Mouse (Mus musculus): Measurements from ENCODE around the gene Ppfia3. TPM values are rescaled to one million over a fixed set of nuclear protein-coding genes. Genes with fewer than 3 reads are reported as not detected.

Ppfia3 gene
- total and polyA plus RNA-seq, 2 experiments from 2014 or later, result 25.5 to 107 TPM

- peak overlapping the region; percentile 48; the same call in 1 of the 2 replicates for H3K9ac ChIP-seq (replicated peaks; ENCODE audit: low read length)
- ATAC-seq, result no peak
- peaks cover 11% of the 10 kb centered on the region for H3K4me1 ChIP-seq (ENCODE audit: insufficient read depth, low read length)
- peak overlapping the region; percentile 50 for H3K4me3 ChIP-seq (ENCODE audit: low read length)
- H3K4me2 ChIP-seq (ENCODE audit: low read depth, low read length), result peak overlapping the region; percentile 76
- no peaks in the 10 kb centered on the region; the same call in 1 of the 2 replicates for H3K36me3 ChIP-seq (ENCODE audit: insufficient read depth, low read length)
- H3K9me3 ChIP-seq (ENCODE audit: low read length), result no peaks in the 10 kb centered on the region
- no peaks in the 10 kb centered on the region for H3K27me3 ChIP-seq (ENCODE audit: insufficient read depth, low read length)
- DNase-seq (ENCODE audit: low spot score), result no peak
- H3K27ac ChIP-seq, result no peak overlapping the region
- TF ChIP-seq CTCF (IDR thresholded peaks at IDR 0.05; ENCODE audit: low read depth), result no peak
- WGBS, result 76% methylated on average over 16 of the region's 16 CpGs
These were observed 2.4 kb upstream of the Ppfia3 start for GRCm38 (mm10) chr7:45369022-45369745.

GRCm38 (mm10) chr7:45368178-45368577 is 1.4 kb upstream of the Ppfia3 start:
- no peak for ATAC-seq
- Histone ChIP-seq H3K27ac (peak overlapping the region; percentile 72; the same call in 1 of the 2 replicates), H3K9me3 (ENCODE audit: low read length) (no peaks in the 10 kb centered on the region), H3K4me2 (ENCODE audit: low read depth, low read length) (peak overlapping the region; percentile 78), H3K4me1 (ENCODE audit: insufficient read depth, low read length) (peaks cover 11% of the 10 kb centered on the region), H3K27me3 (ENCODE audit: insufficient read depth, low read length) (no peaks in the 10 kb centered on the region), H3K36me3 (ENCODE audit: insufficient read depth, low read length) (no peaks in the 10 kb centered on the region; the same call in 1 of the 2 replicates), H3K9ac (replicated peaks; ENCODE audit: low read length) (no peak overlapping the region; the same call in 1 of the 2 replicates), H3K4me3 (ENCODE audit: low read length) (peak overlapping the region; percentile 85)
- no peak for TF ChIP-seq CTCF (IDR thresholded peaks at IDR 0.05; ENCODE audit: low read depth)
- no peak for DNase-seq (ENCODE audit: low spot score)
- 80% methylated on average over 15 of the region's 15 CpGs for WGBS

- H3K9ac ChIP-seq (replicated peaks; ENCODE audit: low read length), result peak overlapping the region; percentile 96
- DNase-seq (ENCODE audit: low spot score), result peak; percentile 97
- peak; percentile 91 for ATAC-seq
- peak overlapping the region; percentile 78 for H3K27ac ChIP-seq
- peak overlapping the region; percentile 78 for H3K4me2 ChIP-seq (ENCODE audit: low read depth, low read length)
- peak; percentile 84 for TF ChIP-seq CTCF (IDR thresholded peaks at IDR 0.05; ENCODE audit: low read depth)
- peaks cover 15% of the 10 kb centered on the region for H3K4me1 ChIP-seq (ENCODE audit: insufficient read depth, low read length)
- peak overlapping the region; percentile 85 for H3K4me3 ChIP-seq (ENCODE audit: low read length)
- WGBS, result under 1% methylated on average over 67 of the region's 70 CpGs
- H3K9me3 ChIP-seq (ENCODE audit: low read length), result no peaks in the 10 kb centered on the region
- no peaks in the 10 kb centered on the region; the same call in 1 of the 2 replicates for H3K36me3 ChIP-seq (ENCODE audit: insufficient read depth, low read length)
- H3K27me3 ChIP-seq (ENCODE audit: insufficient read depth, low read length), result no peaks in the 10 kb centered on the region
These were observed 431 bp upstream of the Ppfia3 start for GRCm38 (mm10) chr7:45367020-45367880.

GRCm38 (mm10) chr7:45365742-45366651 is 822 bp downstream of the Ppfia3 start:
- Histone ChIP-seq H3K36me3 (ENCODE audit: insufficient read depth, low read length) (no peaks in the 10 kb centered on the region), H3K27ac (peak overlapping the region; percentile 78), H3K4me3 (ENCODE audit: low read length) (peak overlapping the region; percentile 85), H3K4me1 (ENCODE audit: insufficient read depth, low read length) (peaks cover 15% of the 10 kb centered on the region), H3K9me3 (ENCODE audit: low read length) (no peaks in the 10 kb centered on the region), H3K27me3 (ENCODE audit: insufficient read depth, low read length) (no peaks in the 10 kb centered on the region), H3K9ac (replicated peaks; ENCODE audit: low read length) (peak overlapping the region; percentile 96), H3K4me2 (ENCODE audit: low read depth, low read length) (peak overlapping the region; percentile 78)
- 5% methylated on average over 35 of the region's 35 CpGs for WGBS
- no peak for TF ChIP-seq CTCF (IDR thresholded peaks at IDR 0.05; ENCODE audit: low read depth)
- DNase-seq (ENCODE audit: low spot score) (peak; percentile 51), ATAC-seq (no peak)

GRCm38 (mm10) chr7:45363983-45364382 is 2.8 kb downstream of the Ppfia3 start:
- no peak overlapping the region for H3K4me3 ChIP-seq (ENCODE audit: low read length)
- no peak for ATAC-seq
- no peak overlapping the region for H3K9ac ChIP-seq (replicated peaks; ENCODE audit: low read length)
- H3K36me3 ChIP-seq (ENCODE audit: insufficient read depth, low read length), result no peaks in the 10 kb centered on the region
- H3K27ac ChIP-seq, result no peak overlapping the region
- H3K4me2 ChIP-seq (ENCODE audit: low read depth, low read length), result no peak overlapping the region
- H3K4me1 ChIP-seq (ENCODE audit: insufficient read depth, low read length), result peaks cover 11% of the 10 kb centered on the region
- WGBS, result 85% methylated on average over 2 of the region's 2 CpGs
- no peak for TF ChIP-seq CTCF (IDR thresholded peaks at IDR 0.05; ENCODE audit: low read depth)
- DNase-seq (ENCODE audit: low spot score), result no peak
- H3K9me3 ChIP-seq (ENCODE audit: low read length), result no peaks in the 10 kb centered on the region
- no peaks in the 10 kb centered on the region for H3K27me3 ChIP-seq (ENCODE audit: insufficient read depth, low read length)

- DNase-seq (ENCODE audit: low spot score) (peak; percentile 61), ATAC-seq (no peak)
- Histone ChIP-seq H3K4me2 (ENCODE audit: low read depth, low read length) (no peak overlapping the region), H3K36me3 (ENCODE audit: insufficient read depth, low read length) (peaks cover 1% of the 10 kb centered on the region; the same call in 1 of the 2 replicates), H3K4me1 (ENCODE audit: insufficient read depth, low read length) (peaks cover 11% of the 10 kb centered on the region), H3K4me3 (ENCODE audit: low read length) (no peak overlapping the region), H3K9ac (replicated peaks; ENCODE audit: low read length) (no peak overlapping the region), H3K27ac (no peak overlapping the region), H3K9me3 (ENCODE audit: low read length) (no peaks in the 10 kb centered on the region), H3K27me3 (ENCODE audit: insufficient read depth, low read length) (no peaks in the 10 kb centered on the region)
- WGBS, result 9% methylated on average over 13 of the region's 13 CpGs
- TF ChIP-seq CTCF (IDR thresholded peaks at IDR 0.05; ENCODE audit: low read depth), result no peak
These were observed 4.0 kb downstream of the Ppfia3 start for GRCm38 (mm10) chr7:45362801-45363200.
